Mouse (Mus musculus) midbrain, embryonic 14.5 days (tissue): Measurements from ENCODE around the gene Popdc3. TPM values are rescaled to one million over a fixed set of nuclear protein-coding genes. Genes with fewer than 3 reads are reported as not detected.

Experiments
- ATAC-seq: fragments of 200-750 bp; cut with Nextera tagmentation; 2 replicates; pipeline ENCODE4 v1.8.0; 2017; ENCODE audit warnings: moderate number of reproducible peaks, moderate library complexity; ENCODE audit not compliant: low FRiP score, low TSS enrichment
- DNase-seq: peaks from one replicate; pipeline ENCODE4 v3.0.0-alpha.2; 2015
- H3K27ac ChIP-seq: fragments of 300-500 bp; sonication (generic); replicated peaks from 2 replicates; pipeline ENCODE4 v1.5.1; 2014; ENCODE audit warnings: mild to moderate bottlenecking, low read depth, low read length, moderate library complexity
- H3K27me3 ChIP-seq: fragments of 300-500 bp; sonication (generic); 2 replicates; pipeline ENCODE4 v1.6.1; 2014; ENCODE audit warnings: low read length, control low read depth, mixed read lengths; ENCODE audit not compliant: control insufficient read depth, insufficient read depth
- H3K36me3 ChIP-seq: fragments of 300-500 bp; sonication (generic); 2 replicates; pipeline ENCODE4 v1.6.1; 2014; ENCODE audit warnings: low read length, control low read depth; ENCODE audit not compliant: control insufficient read depth, insufficient read depth
- H3K4me1 ChIP-seq: fragments of 300-500 bp; sonication (generic); 2 replicates; pipeline ENCODE4 v1.6.1; 2014; ENCODE audit warnings: mild to moderate bottlenecking, antibody characterized with exemption, low read length, control low read depth; ENCODE audit not compliant: control insufficient read depth, insufficient read depth
- H3K4me2 ChIP-seq: fragments of 300-500 bp; sonication (generic); 2 replicates; pipeline ENCODE4 v1.6.1; 2014; ENCODE audit warnings: mild to moderate bottlenecking, low read length, moderate library complexity
- H3K4me3 ChIP-seq: fragments of 300-500 bp; sonication (generic); replicated peaks from 2 replicates; pipeline ENCODE4 v1.5.1; 2014; ENCODE audit warnings: low read depth, low read length
- H3K9ac ChIP-seq: fragments of 300-500 bp; sonication (generic); replicated peaks from 2 replicates; pipeline ENCODE4 v1.6.1; 2014; ENCODE audit warnings: mild to moderate bottlenecking, low read length, moderate library complexity
- H3K9me3 ChIP-seq: fragments of 300-500 bp; sonication (generic); 2 replicates; pipeline ENCODE4 v1.6.1; 2016; ENCODE audit warnings: low read length, control low read depth, mixed read lengths; ENCODE audit not compliant: control insufficient read depth
- WGBS: fragments of 180-500 bp; shearing (Covaris S2); extraction: QIAGEN DNeasy Blood & Tissue Kit; methylation state at CpG from one replicate; pipeline ENCODE4 v1.1.7; 2014; 5-methylcytosine and 5-hydroxymethylcytosine counted together
- polyA plus RNA-seq: library from polyadenylated mRNA; unstranded; fragments of >200 nt; fragmentation: Nextera tagmentation; extraction: Ambion mirVana; gene quantifications from 2 replicates; pipeline ENCODE4 v1.2.1, GENCODE M21; 2014

Gene Popdc3
- polyA plus RNA-seq, 1 experiment from 2014 or later = 0.79 TPM

DNA sequence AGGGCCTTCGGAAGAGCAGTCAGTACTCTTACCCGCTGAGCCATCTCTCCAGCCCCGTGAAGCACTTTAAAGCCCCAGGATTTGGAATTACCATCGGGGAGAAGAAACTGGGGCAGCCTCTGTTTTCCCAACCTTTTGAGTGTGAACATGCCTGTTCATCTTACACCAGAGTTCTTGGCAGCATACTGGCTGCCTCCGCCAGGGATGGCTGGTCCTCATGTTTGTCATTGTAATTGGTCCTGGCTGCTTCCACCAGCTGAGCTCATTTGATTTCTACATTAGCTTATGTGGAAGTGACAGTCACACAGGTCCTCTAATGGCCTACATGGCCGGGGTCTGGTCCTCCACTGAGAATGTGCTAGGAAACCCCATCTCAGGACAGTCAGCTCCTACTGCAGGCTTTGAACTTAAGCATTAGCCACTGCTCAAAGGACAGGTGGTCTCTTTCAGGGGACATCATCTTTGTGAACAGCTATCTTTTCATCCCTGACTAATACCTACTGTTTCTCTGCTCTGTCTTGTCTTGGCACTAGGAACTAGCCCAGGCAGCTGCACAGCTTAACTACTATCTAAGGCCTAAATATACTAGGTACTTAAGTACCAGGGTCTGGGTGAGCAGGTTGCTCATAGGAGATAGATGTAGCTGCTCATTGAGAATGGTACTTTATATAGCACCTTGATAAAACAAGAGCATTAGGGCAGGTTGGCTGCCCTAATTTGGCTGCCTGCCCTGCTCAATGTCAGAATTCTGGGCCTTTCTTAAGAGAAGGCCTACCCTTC is 33.7 kb upstream of the Popdc3 start:
- WGBS = 84% methylated on average over 6 of the region's 6 CpGs
- Histone ChIP-seq H3K36me3 (no peaks in the 10 kb centered on the region; the same call in 1 of the 2 replicates), H3K4me2 (no peak overlapping the region), H3K9me3 (no peaks in the 10 kb centered on the region), H3K27me3 (no peaks in the 10 kb centered on the region), H3K27ac (no peak overlapping the region), H3K4me3 (no peak overlapping the region), H3K4me1 (peaks cover 21% of the 10 kb centered on the region), H3K9ac (no peak overlapping the region)
- DNase-seq (no peak), ATAC-seq (no peak)

- H3K9me3 ChIP-seq = no peaks in the 10 kb centered on the region
- H3K27ac ChIP-seq = peak overlapping the region; percentile 60
- H3K4me2 ChIP-seq = 0 out of 2 replicates have a peak overlapping the region, but pooled peaks have one; percentile 9
- 10% methylated on average over 6 of the region's 6 CpGs for WGBS
- peak; percentile 33 for DNase-seq
- no peak for ATAC-seq
- H3K4me3 ChIP-seq = no peak overlapping the region
- H3K27me3 ChIP-seq = no peaks in the 10 kb centered on the region
- no peak overlapping the region; the same call in 1 of the 2 replicates for H3K9ac ChIP-seq
- peaks cover 21% of the 10 kb centered on the region for H3K4me1 ChIP-seq
- peaks cover 14% of the 10 kb centered on the region; the same call in 1 of the 2 replicates for H3K36me3 ChIP-seq
These were observed 31.1 kb upstream of the Popdc3 start for GRCm38 (mm10) chr10:45146821-45147220.

- WGBS = 41% methylated on average over 5 of the region's 5 CpGs
- H3K27me3 ChIP-seq = no peaks in the 10 kb centered on the region
- no peak overlapping the region for H3K9ac ChIP-seq
- H3K4me2 ChIP-seq = no peak overlapping the region
- peaks cover 45% of the 10 kb centered on the region for H3K36me3 ChIP-seq
- DNase-seq = peak; percentile 39
- ATAC-seq = peak; percentile 41; the same call in 1 of the 2 replicates
- no peak overlapping the region for H3K27ac ChIP-seq
- H3K4me3 ChIP-seq = no peak overlapping the region
- H3K4me1 ChIP-seq = peaks cover 21% of the 10 kb centered on the region
- H3K9me3 ChIP-seq = no peaks in the 10 kb centered on the region
These were observed 26.8 kb upstream of the Popdc3 start for GRCm38 (mm10) chr10:45151137-45151536.

DNA sequence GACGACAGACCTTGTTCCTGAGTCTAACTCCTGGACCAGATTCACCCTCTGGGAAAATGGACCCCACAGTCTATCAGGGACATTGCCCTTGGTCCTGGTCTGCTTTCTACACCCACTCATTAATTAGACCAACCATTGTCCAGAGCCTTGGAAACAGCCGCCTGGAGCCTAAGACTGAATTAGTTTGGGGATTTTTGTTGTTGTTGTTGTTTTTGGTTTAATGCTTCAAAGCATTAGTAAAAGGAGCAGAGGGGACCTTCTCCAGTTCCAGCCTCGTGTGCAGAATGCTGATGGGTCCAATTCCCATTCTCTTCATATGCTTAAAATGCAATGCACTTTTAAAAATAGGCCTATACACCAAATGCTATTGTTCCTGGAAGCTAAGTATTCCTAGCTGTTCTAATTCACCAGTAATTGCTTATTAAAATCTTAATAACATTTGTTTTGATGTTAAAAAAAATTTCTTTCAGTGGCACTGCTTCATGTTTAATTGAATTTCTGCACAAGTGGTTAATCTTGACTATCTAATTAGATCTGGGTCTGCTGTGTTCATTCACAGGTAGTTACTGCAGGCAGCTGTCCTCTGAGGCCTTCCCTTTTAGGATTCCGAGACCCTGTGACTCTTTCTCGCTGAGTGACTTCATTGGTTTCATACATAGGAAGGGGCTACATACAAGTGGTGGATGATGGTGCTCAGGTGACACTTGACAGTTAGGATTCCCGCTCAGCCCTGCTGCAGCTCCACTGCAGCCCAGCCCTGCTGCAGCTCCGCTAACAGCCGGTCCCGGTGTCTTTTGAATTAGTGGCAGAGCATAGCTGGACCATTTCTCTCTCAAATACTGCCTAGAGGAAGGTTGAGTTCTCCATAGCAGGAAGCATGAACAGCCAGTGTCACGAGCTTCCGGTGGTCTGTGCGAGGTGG is 25.9 kb upstream of the Popdc3 start:
- Histone ChIP-seq H3K9me3 (no peaks in the 10 kb centered on the region), H3K27me3 (no peaks in the 10 kb centered on the region), H3K4me3 (no peak overlapping the region), H3K27ac (0 out of 2 replicates have a peak overlapping the region, but pooled peaks have one; percentile 13), H3K4me1 (peaks cover 14% of the 10 kb centered on the region), H3K4me2 (no peak overlapping the region), H3K9ac (no peak overlapping the region), H3K36me3 (peaks cover 50% of the 10 kb centered on the region)
- DNase-seq = no peak
- no peak for ATAC-seq
- WGBS = 86% methylated on average over 12 of the region's 12 CpGs

DNA sequence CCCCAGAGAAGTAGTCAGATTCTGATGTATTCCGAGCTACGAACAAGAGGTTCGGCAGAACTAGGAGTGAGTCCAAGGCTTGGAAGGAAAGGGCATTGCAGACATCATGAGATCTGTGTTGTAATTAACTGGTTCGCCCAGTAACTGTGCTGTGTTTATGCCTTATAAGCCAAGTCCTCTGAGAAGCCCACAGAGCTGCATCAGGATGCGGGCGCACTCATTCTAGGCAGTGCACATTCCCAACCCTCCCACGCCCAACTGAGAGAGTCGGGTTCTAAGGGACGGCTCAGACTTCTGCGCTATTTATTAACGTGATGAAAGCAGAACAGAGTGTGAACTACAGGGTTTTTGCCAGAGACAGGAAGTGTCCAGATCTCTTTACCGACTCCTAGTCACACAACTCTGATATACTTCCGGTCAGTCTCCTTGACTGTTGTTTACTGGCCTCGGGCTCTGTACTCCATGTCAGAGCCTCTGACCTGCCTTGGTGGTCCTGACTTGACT is 23.3 kb upstream of the Popdc3 start:
- no peak overlapping the region for H3K9ac ChIP-seq

DNA sequence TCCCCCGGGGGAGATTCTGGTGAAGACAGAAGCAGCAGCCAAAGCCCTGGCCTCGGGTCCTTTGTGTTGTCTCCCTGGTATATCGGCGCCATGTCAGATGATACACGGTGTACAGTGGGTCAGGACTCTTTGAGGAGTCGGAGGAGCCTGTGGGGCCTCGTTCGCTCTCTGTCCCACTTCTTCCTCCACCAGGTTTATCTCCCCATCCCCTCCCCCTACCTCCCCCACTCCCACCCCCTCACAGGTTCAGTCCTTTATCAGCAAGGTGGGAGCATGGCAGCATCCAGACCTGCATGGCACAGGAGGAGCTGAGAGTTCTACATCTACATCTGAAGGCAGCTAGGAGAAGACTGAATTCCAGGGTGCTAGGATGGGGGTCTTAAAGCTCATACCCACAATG is 12.0 kb upstream of the Popdc3 start:
- no peaks in the 10 kb centered on the region for H3K36me3 ChIP-seq
- H3K9ac ChIP-seq = no peak overlapping the region
- WGBS = 94% methylated on average over 8 of the region's 8 CpGs
- ATAC-seq (no peak), DNase-seq (no peak)
- no peaks in the 10 kb centered on the region for H3K27me3 ChIP-seq
- H3K4me3 ChIP-seq = no peak overlapping the region
- no peaks in the 10 kb centered on the region for H3K9me3 ChIP-seq
- no peak overlapping the region for H3K4me2 ChIP-seq
- no peak overlapping the region for H3K27ac ChIP-seq
- no peaks in the 10 kb centered on the region for H3K4me1 ChIP-seq

More for the DNA sequence above, 23.3 kb upstream of the Popdc3 start:
- no peak for ATAC-seq
- peaks cover 6% of the 10 kb centered on the region; the same call in 1 of the 2 replicates for H3K4me1 ChIP-seq
- no peak overlapping the region for H3K27ac ChIP-seq
- peaks cover 72% of the 10 kb centered on the region for H3K36me3 ChIP-seq
- 95% methylated on average over 14 of the region's 14 CpGs for WGBS
- H3K4me2 ChIP-seq = no peak overlapping the region
- H3K4me3 ChIP-seq = no peak overlapping the region
- H3K9me3 ChIP-seq = no peaks in the 10 kb centered on the region
- H3K27me3 ChIP-seq = no peaks in the 10 kb centered on the region
- DNase-seq = no peak

DNA sequence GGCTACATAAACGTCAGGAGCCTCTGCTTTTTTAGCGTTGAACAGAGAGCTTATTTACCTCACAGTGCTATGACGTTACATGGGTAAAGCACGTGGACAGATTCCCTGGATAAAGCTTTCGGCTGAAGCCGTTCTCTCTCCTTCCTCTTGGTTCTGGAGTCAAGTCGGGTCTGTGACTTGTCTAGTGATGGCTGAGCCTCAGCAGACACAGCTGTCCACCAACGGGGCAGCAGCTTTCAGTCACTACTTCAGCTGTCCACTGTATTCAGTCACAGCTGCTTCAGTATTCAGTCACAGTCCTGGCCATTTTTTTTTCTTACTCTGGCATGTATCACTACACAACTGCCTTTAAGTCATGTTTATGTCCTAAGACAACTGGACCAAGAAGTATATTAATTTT is 4.0 kb upstream of the Popdc3 start:
- no peak overlapping the region for H3K4me2 ChIP-seq
- no peak for ATAC-seq
- no peaks in the 10 kb centered on the region for H3K4me1 ChIP-seq
- no peaks in the 10 kb centered on the region for H3K36me3 ChIP-seq
- 88% methylated on average over 8 of the region's 8 CpGs for whole genome bisulfite sequencing
- no peaks in the 10 kb centered on the region for H3K27me3 ChIP-seq
- H3K9ac ChIP-seq = no peak overlapping the region
- no peak overlapping the region for H3K4me3 ChIP-seq
- no peaks in the 10 kb centered on the region for H3K9me3 ChIP-seq
- no peak for DNase-seq
- H3K27ac ChIP-seq = no peak overlapping the region

GRCm38 (mm10) chr10:45174345-45174744 is 3.6 kb upstream of the Popdc3 start:
- Histone ChIP-seq H3K27ac (no peak overlapping the region), H3K9me3 (no peaks in the 10 kb centered on the region), H3K4me3 (no peak overlapping the region), H3K4me1 (no peaks in the 10 kb centered on the region), H3K9ac (no peak overlapping the region), H3K4me2 (no peak overlapping the region), H3K27me3 (no peaks in the 10 kb centered on the region), H3K36me3 (no peaks in the 10 kb centered on the region)
- ATAC-seq (no peak), DNase-seq (no peak)
- WGBS = 96% methylated on average over 3 of the region's 3 CpGs
